Mouse (Mus musculus) cerebellum, postnatal 14 days (tissue): ENCODE data around the gene P3h1.

Experiments used
- DNase-seq, 2 experiments: peaks; one replicate each; pipeline ENCODE4 v3.0.0; 2021; ENCODE audit warnings: mixed read lengths in 2 of 2

Gene P3h1

GRCm38 (mm10) chr4:119232410-119233255 lies at the start of gene P3h1, which contains the start of gene AU022252:
TSS of gene P3h1 (plus strand) at chr4:119232915.
TSS of gene AU022252 (minus strand) at chr4:119232712.
- peak; percentile 99 to 100 for DNase-seq

DNA sequence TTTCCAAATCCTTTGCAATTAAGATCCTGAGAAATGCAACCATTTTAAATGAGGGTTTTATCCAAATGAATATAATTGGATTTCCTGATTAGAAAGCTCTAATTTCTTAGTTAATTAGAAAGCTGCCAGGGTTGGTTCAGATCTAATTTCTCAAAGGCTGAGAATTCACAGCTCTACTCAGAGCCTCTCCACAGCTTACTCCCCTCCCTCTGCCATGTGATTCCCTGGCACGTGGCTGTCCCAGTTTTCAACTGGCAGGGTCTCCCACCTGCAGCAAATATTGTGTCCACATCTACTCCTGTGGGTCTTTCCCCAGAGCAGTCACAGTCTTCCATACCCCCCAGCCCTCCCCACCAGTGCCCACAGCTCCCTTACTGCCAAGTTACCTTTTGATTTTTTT lies 49.2 kb upstream of the P3h1 start:
- DNase-seq = no peak

DNA sequence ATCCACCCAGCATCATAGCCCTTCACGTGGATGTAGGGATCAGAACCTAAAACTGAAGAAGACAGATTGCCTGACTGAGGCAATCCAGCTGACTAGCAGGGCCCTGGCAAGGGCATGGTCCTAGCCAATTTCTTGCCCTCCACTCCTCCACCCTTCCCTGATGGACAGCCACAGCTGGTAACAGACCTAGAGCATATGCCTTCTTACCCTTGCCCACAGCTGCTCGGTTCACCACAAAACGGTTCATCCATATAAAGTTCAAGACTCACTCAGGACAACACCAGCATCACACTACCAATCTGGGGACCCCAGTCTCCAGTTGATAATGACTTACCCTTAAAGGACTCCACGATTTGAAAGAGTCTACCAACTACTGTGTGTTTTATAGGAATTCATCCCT lies 46.9 kb upstream of the P3h1 start:
- DNase-seq = no peak

DNA sequence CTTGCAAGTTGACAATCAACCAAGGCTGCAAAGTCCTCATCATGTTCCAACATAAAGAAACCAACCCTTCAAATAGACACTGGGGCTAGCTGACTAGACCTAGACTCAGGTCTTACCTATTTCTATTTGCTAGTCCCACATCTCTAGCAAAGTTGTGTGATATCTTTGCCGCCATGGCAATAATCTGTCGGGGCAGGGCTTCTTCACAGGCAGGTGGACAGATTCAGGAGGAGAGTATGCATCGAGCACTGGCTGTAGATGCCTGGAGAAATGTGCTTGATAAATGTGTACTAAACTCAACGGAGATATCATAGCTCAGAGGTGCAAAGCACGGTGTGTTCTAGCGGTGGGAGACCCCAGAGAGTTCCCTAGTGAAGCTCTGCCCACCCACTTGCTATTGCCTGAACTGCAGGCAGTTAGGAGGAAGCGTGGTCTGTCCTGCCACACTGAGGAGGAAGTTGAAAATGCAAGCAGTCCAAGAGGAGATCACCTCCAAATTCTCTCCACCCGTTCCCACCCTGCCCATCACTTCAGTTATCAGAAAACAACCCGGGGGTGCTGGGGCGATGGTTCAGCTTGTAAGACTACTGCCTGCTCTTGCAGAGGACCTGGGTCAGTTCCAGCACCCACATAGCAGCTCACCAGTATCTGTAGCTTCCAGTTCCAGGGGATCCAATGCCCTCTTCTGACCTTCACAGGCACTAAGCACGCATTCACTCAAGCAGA lies 44.5 kb upstream of the P3h1 start:
- no peak for DNase-seq

DNA sequence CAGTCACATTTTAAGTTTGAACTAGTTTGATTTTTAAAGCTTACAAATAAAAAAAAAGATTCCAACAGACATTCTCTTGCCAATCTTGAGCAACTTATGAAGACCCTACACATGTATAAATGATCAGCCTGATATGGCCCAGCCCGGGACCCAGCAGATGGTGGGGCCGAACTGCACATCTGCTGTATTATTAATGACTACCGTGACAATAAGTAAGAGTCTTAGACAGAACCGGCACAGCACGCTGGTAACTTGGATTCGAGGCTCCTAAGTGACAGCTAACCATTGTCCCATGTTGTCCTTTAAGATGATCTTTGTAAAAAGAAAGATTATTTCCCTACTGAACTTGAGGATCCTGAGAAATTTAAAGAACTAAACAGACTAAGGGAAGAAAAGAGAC lies 43.3 kb upstream of the P3h1 start:
- no peak for DNase-seq

GRCm38 (mm10) chr4:119189864-119190263 lies 42.9 kb upstream of the P3h1 start, which contains the start of gene Ermap:
TSS of gene Ermap (minus strand) at chr4:119190011.
- no peak for DNase-seq

GRCm38 (mm10) chr4:119190618-119191017 lies 42.1 kb upstream of the P3h1 start:
- no peak for DNase-seq

DNA sequence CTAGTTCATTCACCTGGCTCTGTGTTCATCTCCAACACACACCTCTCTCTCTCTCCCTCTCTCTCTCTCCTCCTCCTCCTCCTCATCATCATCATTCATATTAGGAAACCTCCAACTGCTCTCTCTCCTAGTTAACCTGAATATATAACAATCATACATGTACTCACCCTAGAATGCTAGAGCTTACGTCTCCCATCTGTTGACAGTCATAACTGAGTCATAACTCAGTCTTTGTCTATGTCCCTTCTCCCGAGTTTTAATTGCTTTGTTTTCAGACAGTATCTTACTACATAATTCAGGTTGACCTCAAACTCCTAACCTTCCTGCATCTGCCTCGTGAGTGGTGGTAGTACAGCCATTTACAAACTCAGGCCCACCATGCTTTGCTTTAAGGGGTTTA lies 41.4 kb upstream of the P3h1 start:
- DNase-seq = no peak

GRCm38 (mm10) chr4:119192757-119193156 lies 40.0 kb upstream of the P3h1 start:
- no peak for DNase-seq

DNA sequence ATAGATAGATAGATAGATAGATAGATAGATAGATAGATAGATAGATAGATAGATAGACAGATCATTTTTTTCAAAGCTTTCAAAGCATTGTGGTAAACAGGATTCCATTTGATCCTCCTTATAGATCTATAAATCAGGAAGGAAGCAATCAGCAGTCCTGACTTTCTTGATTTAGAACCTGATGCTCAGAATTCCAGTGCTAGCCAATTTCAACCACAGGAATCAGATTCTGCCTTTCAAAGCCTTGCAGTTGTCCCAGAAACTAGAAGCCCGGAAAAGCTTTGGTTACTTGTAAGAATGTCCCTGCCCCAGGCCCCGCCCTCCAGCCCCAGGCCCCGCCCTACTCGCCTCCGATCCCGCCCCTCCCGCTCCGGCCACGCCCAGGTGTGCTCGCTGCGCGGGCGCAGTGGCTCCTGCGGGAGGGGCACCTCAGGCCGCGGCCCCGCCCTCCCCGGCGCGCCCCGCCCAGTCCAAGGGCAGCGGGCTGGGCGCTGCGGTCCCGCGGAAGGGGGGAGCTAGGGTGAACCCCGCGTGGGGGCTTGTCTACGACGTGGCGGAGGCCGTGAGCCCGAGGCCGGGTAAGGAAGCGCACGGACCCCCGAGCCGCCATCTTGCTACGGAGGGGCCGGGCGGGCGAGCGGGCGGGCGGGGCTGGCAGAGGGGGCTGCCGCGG lies 37.7 kb upstream of the P3h1 start, which contains the start of gene Svbp:
Gene Svbp (plus strand): TSS at position 398 of the 673 bp plus-strand sequence.
- peak; percentile 92 to 95 for DNase-seq

- no peak for DNase-seq
These were observed 37.0 kb upstream of the P3h1 start for GRCm38 (mm10) chr4:119195582-119196320.

- DNase-seq = no peak
These were observed 34.6 kb upstream of the P3h1 start for GRCm38 (mm10) chr4:119198105-119198504.

GRCm38 (mm10) chr4:119204672-119205071 lies 28.0 kb upstream of the P3h1 start:
- DNase-seq = peak; percentile 54 to 67

DNA sequence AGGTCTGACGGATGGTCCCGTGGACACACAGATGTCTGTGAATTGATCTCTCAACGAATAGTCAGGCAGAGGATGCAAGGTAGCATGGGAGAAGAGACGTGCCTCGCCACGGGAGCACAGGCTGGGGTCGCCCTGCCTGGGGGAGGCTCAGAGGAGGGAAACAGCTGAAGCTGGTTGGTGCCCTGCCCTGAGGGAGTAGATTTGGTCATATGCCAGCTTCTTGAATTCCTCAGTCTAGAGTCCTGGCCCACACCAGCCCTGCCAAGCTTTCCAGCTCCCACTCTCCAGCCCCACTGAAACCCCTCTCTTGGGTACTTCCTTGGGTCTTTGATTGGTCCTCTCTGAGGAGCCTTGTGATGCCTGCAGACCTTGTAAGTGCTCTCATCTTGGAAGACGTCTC lies 16.0 kb upstream of the P3h1 start:
- no peak for DNase-seq

GRCm38 (mm10) chr4:119218169-119218568 lies 14.5 kb upstream of the P3h1 start, which contains the start of gene Tmem269:
TSS of gene Tmem269 (minus strand) at chr4:119218217.
- DNase-seq = no peak

DNA sequence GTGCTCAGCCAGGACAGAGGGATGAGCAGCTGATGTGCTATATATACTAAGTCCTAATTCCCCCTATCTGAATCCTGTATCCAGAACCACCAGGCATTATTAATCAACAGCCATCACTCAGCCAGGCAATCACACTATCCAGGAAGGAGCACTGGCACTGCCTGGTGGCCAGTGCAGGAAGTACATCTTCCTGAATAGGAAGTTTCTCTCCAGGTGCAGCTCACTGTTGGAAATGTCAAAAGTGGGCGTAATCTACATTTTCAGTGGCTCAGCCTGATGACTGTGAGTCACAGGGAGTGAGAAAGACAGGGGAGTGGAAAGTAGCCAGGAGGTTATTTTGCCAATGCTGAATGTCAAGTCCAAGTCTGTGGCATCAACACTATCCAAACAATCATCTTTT lies 9.0 kb upstream of the P3h1 start:
- DNase-seq = peak; percentile 42 to 55

- no peak for DNase-seq
These were observed 8.2 kb upstream of the P3h1 start for GRCm38 (mm10) chr4:119224534-119224933.

DNA sequence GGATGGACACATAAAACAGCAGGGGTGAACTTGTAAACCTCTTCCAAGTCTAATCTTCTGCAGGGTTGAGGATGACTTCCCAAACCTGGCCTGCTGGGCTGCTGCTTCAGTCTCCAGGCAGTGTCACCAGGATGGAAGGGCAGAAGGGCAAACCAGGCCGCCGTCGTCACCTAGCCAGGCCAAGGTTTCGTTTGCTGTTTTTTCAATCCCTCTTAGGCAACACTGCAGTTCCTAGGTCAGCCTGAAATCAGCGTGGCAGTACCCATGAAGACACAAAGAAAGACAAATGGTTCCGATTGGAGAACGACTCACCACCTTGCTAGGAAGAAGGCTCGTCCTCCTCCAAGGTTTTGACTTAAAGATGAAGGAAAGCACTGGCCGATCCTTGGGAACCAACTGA lies 7.0 kb upstream of the P3h1 start:
- no peak for DNase-seq

GRCm38 (mm10) chr4:119226751-119227150 lies 6.0 kb upstream of the P3h1 start:
- DNase-seq = no peak

DNA sequence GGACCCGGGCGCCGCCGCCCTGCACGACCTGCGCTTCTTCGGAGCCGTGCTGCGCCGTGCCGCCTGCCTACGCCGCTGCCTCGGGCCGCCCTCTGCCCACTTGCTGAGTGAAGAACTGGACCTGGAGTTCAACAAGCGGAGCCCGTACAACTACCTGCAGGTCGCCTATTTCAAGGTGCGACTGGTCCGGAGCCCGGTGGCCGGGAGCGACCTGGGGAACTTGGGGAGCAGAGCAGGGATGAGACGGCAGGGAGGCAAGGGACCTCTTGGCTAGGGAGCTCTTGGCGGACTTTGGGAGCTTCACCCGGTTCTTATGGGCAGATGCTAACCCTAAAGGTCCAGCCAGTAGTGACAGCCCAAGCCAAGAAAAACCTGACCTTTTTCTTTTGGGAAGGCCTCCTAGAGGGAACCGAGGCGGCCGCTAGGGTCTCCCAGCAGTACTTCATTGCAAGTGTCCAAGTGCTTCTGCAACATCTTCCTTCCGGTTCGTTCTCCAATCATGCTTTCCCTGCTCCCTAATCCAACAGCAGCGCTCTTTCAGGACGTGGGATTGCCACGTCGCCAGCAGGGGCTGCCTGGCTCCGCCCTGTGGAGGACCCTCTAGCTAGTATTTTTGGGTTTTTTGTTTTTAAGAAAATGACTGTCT lies 664 bp downstream of the P3h1 start:
- DNase-seq = peak; percentile 54 to 56

DNA sequence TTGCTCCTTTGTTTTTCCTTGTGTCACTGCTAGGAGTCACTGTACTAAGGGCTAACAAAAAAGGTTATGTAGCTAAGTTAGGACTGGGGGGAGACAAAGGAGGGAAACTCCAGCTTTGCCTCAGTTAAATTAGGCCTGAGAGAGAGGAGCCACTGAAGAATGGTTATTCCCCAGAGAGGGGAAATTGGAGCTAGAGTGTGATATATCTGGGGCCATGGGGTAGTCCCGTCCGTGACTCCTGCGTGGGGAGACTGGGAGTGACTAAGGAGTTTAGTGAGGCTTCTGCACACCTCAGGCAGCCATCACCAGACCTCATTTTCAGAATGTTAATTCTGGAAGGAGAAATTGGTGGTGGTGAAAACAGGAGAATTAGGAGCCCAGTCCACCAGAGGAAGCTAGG lies 1.6 kb downstream of the P3h1 start:
- no peak for DNase-seq

- DNase-seq = no peak
These were observed 5.9 kb downstream of the P3h1 start for GRCm38 (mm10) chr4:119238661-119239060.
